Mouse (Mus musculus) liver, postnatal 0 days (tissue): ENCODE results near the gene B3gnt2.

ENCODE experiments used
- CTCF ChIP-seq: sonication (generic); IDR thresholded peaks from 2 replicates; pipeline ENCODE4 v1.5.1; 2016; ENCODE audit warnings: antibody characterized with exemption, low read depth
- EP300 ChIP-seq: IDR thresholded peaks from 2 replicates; pipeline ENCODE4 v1.6.1; 2016; ENCODE audit warnings: antibody characterized with exemption, low read depth, mild to moderate bottlenecking

- TF ChIP-seq CTCF (no peak), EP300 (no peak)
These were observed 36.4 kb upstream of the B3gnt2 start for GRCm38 (mm10) chr11:22897127-22897526.
